Mouse (Mus musculus) T-helper 17 cell (primary cell): ENCODE data around the gene Dnah14.

Experiments used
- in situ Hi-C, 2 experiments: fragments of 300-600 bp; cut with MboI, MseI; formaldehyde crosslinking; loops; 1 replicate in 1 of 2; 2 replicates in 1 of 2; pipeline ENCODE4 v1.15.1; 2025; ENCODE audit warnings: high pct_unique_total_duplicates in 2 of 2

The Dnah14 gene

GRCm38 (mm10) chr1:181576322-181576721 is at the start of gene Dnah14:
TSS of gene Dnah14 (plus strand) at chr1:181576559.
- in situ Hi-C loops = no loop called here

- in situ Hi-C loops = no loop called here
Measured at GRCm38 (mm10) chr1:181529368-181529767, 47.0 kb upstream of the Dnah14 start.

DNA sequence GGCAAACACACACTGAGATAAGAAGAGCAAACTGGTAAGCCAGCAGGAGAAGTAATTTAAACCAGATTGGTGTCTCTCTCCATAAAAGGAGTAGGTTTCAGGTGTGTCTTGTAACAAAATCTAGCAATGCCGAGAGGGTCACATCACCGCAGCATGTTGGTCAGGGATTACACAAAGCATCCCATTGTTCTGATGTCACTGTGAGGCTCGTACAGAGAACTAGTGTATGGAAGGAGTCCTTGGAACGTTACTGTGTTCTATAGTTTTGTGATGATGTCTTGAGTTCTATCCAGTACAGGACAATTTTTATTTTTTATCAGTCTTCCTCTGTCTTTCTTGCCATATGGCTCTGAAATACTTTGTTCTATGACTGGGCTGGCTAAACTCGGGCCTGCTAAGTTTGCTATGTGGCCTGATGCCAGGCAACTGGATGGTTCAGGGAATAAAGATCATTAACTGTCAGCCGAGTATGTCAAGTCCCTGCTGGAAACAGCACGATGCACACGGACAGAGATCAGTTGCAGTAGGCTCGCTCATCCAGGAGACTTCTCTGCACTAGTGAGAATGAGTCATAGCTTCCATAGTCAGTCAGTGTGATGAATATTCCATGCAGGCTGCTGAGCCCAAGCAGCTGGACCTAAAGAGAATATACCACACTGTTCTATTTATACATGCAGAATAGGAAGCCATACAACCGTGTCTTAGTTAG is 41.0 kb upstream of the Dnah14 start:
- in situ Hi-C loops = no loop called here

DNA sequence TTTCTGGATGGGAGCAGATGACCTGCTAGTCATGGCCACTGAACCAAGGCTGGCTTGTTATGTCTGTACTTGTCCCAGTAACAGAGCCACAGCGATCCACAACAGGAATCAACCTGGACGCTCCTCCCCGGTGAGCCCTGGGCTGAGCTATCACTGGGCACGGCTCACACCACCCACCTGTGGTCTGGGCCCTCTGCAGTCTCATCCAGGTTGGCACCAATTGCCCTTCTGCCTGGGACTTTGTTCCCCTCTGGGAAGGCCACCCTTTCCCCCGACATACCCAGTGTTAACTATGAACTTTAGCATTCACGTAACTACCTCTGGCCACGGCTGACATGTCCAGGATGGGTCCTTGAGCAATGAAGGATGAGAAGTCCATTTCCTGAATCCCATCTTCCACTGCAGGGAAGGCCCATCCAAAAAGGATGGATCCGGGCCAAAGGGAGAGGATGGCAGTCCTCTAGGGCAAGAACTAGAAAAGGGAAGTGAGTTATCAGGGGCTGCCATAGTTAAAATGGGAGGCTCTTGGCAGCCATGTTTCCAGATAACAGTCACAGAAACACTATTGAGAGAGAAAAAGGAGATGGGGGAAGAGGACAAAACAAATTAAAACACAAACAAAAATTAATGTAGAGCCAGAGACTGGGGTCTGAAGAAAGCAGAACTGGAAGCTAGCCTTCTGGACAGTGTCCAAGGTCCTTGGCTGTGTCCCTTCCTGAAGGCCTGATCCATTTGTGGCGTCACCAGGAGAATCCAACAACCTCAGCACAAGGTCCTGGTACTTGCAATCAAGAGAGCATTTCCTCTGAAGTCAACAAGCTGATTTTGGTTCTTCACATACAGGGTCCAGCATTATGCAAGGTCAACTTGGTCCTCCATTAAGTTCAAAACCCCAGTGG is 38.5 kb upstream of the Dnah14 start:
- in situ Hi-C loops = no loop called here

DNA sequence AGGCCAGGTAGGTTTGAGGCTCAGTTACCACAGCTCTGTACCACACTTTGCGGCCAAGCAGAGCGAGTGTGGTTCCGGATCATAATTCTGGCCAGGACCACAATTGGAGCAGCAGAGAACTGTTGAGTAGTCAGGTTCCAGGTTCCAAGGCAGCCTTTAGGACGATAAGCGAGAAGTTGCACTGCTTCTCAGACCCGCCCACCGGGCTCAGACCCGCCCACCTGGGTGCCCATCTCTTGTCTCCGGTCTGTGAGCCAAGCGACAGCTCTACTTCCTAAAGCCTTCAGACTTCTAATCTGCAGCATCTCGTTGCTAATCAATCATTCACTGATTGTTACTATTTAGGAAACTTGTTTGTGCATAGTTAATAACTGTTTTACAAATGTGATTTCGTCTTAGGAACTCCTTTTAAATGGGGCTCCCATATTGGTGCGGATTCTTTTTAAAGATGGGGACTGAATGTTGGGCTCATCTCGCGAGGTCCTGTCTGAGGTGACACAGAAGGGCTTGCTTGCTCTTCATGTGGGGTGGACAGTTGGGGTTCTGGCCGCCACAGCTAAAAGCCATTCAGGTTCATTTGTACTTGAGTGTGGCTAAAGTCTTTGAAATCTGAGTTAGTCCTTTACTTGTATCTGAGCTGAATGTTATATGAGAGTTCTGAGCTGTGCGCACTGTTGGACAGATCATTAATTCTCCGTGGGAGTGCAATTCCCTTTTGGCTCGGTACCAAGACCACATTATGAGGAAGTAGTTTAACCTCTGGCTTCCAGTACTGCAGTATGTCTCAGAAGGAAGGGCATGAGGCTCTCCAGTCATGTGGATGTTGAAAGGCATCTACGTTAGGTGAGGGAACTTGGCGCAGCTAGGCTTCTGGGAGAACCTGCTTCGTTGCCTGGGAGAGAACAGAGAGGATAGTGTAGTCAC is 36.3 kb upstream of the Dnah14 start:
- in situ Hi-C loops = loop anchor here in 1 of 2 experiments (5.0 kb wide), 1 partner anchor 258 kb away; no protein-coding TSS in a partner anchor

- in situ Hi-C loops = loop anchor here in 1 of 2 experiments (5.0 kb wide), 1 partner anchor 262 kb away; no protein-coding TSS in a partner anchor
Measured at GRCm38 (mm10) chr1:181543711-181544383, 32.5 kb upstream of the Dnah14 start.

GRCm38 (mm10) chr1:181545044-181545772 is 31.2 kb upstream of the Dnah14 start:
- in situ Hi-C loops = loop anchor here in 1 of 2 experiments (5.0 kb wide), 1 partner anchor 163 kb away; no protein-coding TSS in a partner anchor

- in situ Hi-C loops = loop anchor here in 1 of 2 experiments (5.0 to 10.0 kb wide), 2 partner anchors 168 to 965 kb away; no protein-coding TSS in a partner anchor
Measured at GRCm38 (mm10) chr1:181549987-181550386, 26.4 kb upstream of the Dnah14 start.

- in situ Hi-C loops = loop anchor here in 1 of 2 experiments (10.0 kb wide), 1 partner anchor 966 kb away; no protein-coding TSS in a partner anchor
Measured at GRCm38 (mm10) chr1:181550826-181551225, 25.5 kb upstream of the Dnah14 start.

DNA sequence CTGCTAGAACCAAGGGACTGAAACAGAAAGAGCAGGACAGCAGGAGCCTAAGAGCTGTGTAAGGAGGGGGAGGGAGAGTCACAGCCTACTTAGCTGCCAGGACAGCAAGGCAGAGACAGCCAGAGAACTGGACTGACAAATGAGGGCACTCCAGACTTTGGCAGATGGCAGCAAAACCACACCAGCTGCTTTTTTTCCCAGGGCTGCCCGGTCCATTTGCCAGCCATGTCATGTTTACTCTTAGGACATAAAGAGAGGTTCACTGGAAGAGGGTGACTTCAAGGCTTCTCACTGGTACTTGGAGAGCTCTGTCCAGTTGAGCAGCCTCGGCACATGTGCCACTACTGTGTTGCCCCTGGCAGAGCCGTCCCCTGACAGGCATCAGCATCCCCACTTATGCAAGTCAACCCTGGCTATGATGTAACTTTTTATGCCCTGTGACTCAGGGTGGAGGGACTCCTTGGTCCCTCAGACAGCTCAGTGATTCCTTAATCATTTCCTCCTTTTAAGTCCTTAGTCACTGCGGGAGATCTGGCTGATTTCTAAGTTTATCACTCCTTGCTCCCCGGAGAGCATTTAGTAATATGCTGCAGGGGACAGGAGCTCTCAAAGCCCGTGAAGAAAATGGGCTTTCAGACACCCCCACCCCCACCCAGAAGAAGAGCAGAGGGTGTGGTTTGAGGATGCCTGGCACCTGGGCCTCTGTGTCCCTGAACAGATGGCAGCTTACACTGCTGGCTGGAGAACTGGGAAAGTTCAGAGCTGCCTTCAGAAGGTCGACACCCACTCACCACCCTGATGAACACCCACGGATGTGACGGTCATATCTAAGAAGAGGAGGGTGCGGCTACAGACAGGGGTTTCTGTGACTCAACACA is 23.6 kb upstream of the Dnah14 start:
- in situ Hi-C loops = loop anchor here in 1 of 2 experiments (10.0 kb wide), 1 partner anchor 968 kb away; no protein-coding TSS in a partner anchor

- in situ Hi-C loops = loop anchor here in 1 of 2 experiments (10.0 kb wide), 1 partner anchor 971 kb away; no protein-coding TSS in a partner anchor
Measured at GRCm38 (mm10) chr1:181555475-181555874, 20.9 kb upstream of the Dnah14 start.

DNA sequence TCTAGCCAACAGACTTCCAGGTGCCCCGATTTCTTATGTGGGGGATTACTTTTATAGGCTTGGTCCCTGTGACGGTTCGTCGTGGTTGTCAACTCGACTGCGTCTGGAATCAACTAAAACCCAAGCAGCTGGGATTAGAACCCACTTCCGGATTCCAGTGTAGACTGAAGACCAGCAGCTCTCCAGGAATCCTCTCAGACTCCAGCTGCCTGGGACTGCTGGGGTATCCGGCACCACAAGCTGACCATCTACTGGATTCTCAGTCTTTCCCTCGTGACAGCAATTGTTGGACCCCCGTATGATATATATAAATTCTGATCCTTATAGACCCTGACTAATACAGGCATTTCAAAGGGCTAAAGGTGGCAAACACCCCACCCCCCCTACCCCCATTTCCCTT is 16.7 kb upstream of the Dnah14 start:
- in situ Hi-C loops = loop anchor here in 1 of 2 experiments (10.0 kb wide), 1 partner anchor 975 kb away; no protein-coding TSS in a partner anchor

- in situ Hi-C loops = no loop called here
Measured at GRCm38 (mm10) chr1:181560325-181560724, 16.0 kb upstream of the Dnah14 start.

DNA sequence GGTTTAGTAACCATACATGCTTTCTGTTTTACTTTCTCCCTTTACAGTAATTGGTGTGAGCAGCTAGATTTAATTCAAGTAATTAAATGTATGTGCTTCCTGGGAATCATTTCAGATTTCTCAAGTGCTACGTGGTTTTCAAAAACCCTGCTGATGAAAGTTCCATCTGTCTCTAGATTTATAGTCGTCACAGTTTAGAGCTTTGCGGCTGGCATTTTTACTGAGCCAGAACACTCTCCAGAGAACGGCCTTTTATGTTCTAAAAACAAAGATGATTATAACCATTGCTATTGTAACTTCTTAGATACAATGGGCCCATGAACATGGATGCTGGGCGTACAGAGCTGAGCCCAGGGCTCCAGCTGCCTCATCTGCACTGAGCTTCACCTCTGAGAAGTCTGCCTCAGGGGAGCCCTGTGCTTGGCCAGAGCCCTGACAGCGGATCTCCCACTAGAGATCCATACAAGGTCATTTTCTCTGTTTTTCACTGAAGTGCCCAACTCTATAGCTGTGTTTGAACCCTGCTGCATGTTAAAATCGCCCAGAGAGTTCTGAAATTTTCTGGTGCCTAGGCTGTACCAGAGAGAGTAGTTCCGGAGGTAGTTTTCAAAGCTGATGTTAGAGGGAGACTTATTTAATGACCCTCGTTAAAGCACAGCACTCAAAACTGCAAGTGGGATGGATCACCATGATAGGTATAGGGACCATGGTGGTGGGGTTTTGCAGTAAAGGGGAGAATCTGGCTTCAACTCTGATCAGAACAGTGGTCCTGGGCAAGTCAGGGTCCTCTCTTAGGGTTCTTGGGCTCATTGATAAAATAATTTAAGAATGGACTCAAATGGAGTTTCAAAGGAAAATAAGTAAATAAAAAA is 15.2 kb upstream of the Dnah14 start:
- in situ Hi-C loops = no loop called here

GRCm38 (mm10) chr1:181561768-181562444 is 14.5 kb upstream of the Dnah14 start:
- in situ Hi-C loops = no loop called here

GRCm38 (mm10) chr1:181569447-181569846 is 6.9 kb upstream of the Dnah14 start:
- in situ Hi-C loops = no loop called here

DNA sequence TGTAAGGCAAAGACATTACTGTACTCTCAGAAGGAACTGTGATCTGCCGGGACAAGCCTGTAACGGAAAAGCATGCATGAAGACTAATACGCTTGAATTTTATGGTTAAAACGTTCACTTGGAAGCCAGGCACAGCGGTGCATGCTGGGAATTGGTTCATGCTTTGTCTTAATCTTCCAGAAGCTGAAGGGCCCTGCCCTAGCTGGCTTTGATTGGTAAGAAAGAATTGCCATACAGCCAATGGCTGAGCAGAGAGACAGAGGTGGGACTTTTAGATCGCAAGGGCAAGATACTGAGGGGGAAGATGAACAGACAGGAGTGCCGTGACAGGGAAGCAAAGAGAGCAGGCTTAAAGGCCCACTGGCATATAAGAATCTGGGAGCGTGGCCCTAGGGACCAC is 6.8 kb downstream of the Dnah14 start:
- in situ Hi-C loops = no loop called here
